Mouse (Mus musculus): ENCODE data around the gene Tmem208.

Gene Tmem208

DNA sequence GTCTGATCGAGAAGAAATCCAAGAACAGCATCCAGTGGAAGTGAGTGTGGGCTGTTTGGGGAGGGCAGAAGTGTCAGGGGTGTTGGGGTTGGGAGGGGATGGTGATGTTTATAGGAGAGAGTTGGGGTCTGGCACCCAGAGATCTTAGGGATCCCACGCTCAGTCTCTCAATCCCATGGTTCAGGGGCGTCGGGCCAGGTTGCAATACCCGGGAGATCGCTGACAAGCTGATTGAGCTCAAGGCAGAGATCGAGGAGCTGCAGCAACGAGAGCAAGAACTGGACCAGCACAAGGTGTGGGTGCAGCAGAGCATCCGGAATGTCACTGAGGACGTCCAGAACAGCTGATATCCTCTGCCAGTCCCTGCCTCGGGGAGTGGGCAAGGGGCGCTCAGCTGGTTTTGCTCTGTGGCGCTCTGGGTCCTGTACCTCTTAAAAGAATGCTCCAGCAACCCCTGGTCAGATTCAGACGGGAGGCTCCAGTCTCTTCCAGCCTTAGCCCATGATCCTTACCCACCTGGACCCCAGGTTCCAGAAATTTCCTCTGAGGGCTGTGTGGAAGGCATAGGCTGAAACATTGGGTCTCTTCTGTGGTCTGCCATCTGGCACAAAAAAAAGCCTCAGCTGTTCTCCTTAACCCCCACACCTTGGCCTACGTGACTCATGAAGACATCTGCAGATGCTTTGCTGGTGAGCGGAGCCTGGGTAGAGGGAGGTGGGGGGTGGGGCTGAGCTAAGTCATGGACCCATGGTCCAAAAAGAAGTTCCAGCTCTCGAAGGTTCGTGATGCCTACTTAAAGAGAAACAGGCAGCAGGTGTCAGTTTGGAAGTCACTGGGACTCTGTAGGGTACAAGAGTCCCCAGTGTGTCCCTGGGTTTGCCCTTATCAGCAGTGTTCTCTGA is 27.6 kb upstream of the Tmem208 start:
- DNase-seq (ENCODE audit: low spot score in 2 of 2): peak; percentile 49 to 58

- no peak for DNase-seq (ENCODE audit: low spot score in 2 of 2)
Measured at GRCm38 (mm10) chr8:105299962-105300361, 26.2 kb upstream of the Tmem208 start.

GRCm38 (mm10) chr8:105303396-105303795 is 22.8 kb upstream of the Tmem208 start:
- no peak for DNase-seq (ENCODE audit: low spot score in 2 of 2)

- DNase-seq (ENCODE audit: low spot score in 2 of 2): no peak
Measured at GRCm38 (mm10) chr8:105303874-105304273, 22.3 kb upstream of the Tmem208 start.

- DNase-seq (ENCODE audit: low spot score in 2 of 2): no peak
Measured at GRCm38 (mm10) chr8:105304325-105305210, 21.6 kb upstream of the Tmem208 start.

DNA sequence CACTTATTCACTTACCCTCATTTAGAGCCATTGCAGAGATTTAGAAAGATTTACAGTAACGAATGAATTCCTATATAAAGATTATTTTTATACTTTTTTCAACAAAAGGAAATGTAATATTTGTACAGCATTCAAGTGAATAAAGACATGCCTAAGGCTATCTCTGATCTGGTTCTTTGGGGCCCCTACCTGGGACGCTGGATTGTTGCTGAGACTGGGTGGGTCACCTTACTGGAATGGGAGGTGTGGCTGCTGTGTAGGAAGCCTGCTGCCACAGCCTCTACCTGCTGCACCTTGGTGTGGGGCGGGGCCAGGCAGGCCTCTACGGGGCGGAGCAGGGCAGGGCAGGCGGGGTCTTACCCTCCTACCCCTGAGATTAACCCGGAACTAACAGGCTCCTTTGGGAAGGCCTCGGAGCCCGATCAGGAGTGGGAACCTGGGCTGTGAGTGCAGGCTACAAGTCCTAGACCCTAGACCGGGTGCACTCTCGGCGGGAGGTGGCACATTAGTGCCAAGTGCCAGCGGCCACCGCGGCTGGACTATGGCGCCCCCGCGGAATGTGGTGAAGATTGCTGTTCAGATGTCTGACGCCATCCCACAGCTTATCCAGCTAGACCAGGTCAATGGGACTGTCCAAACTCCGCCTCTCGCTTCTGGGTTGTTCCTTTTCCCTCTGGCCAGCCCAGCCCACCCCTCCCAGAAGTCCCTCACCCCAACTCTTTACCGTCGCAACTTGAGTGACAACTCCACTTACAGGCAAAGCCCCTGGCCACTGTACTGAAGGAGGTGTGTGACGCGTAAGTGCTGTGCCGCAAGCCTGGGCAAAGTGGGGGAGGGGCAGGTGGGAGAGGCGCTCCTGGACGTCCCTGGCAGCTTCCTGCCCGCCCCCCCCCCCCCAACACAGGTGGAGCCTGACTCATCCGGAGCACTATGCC is 20.7 kb upstream of the Tmem208 start, which contains the start of gene Elmo3:
Gene Elmo3, plus strand, starts transcription at position 391 of the 935 bp plus-strand sequence.
- peak; percentile 47 to 60 for DNase-seq (ENCODE audit: low spot score in 2 of 2)

DNA sequence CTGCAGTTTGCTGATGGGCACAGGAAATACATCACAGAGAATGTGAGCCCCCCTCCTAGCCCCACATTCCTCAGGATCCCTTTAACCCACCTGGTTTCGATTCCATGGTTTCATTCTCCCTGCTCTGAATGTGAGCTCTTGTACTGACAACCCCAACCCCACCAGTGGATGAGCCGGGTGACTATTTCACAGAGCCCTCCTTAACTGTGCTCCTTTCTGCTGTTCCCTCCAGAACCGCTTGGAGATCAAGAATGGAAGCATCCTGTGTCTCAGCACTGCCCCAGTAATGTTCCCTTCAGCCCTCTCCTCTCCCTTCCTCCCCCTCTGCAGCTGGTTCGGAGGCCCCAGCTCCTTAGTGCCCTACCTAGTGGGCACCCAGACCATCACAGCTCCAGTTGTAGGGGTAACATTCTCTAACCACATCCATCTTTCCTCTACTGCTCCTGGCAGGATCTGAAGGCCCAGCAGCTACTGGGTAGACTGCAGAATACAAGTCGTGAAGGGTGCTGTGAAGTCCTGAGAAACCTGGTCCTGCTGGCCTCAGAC is 19.9 kb upstream of the Tmem208 start:
- DNase-seq (ENCODE audit: low spot score in 2 of 2): no peak

- no peak for DNase-seq (ENCODE audit: low spot score in 2 of 2)
Measured at GRCm38 (mm10) chr8:105307670-105308069, 18.5 kb upstream of the Tmem208 start.

DNA sequence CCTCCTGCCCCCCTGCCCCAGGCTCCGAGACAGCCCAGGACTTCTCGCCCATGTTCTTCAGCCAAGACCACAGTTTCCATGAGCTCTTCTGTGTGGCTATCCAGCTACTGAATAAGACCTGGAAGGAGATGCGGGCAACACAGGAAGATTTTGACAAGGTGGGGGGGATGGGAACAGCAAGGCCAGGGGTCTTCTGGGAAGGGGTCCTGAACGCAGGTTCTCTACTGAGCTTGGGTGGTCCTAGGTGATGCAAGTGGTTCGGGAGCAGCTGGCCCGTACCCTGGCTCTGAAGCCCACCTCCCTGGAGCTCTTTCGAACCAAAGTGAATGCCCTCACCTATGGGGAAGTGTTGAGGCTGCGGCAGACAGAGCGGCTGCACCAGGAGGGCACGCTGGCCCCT is 17.7 kb upstream of the Tmem208 start:
- no peak for DNase-seq (ENCODE audit: low spot score in 2 of 2)

GRCm38 (mm10) chr8:105309142-105309847 is 16.9 kb upstream of the Tmem208 start:
- no peak for DNase-seq (ENCODE audit: low spot score in 2 of 2)

GRCm38 (mm10) chr8:105310118-105310517 is 16.0 kb upstream of the Tmem208 start:
- no peak for DNase-seq (ENCODE audit: low spot score in 2 of 2)

GRCm38 (mm10) chr8:105311718-105312117 is 14.4 kb upstream of the Tmem208 start:
- no peak for DNase-seq (ENCODE audit: low spot score in 2 of 2)

DNA sequence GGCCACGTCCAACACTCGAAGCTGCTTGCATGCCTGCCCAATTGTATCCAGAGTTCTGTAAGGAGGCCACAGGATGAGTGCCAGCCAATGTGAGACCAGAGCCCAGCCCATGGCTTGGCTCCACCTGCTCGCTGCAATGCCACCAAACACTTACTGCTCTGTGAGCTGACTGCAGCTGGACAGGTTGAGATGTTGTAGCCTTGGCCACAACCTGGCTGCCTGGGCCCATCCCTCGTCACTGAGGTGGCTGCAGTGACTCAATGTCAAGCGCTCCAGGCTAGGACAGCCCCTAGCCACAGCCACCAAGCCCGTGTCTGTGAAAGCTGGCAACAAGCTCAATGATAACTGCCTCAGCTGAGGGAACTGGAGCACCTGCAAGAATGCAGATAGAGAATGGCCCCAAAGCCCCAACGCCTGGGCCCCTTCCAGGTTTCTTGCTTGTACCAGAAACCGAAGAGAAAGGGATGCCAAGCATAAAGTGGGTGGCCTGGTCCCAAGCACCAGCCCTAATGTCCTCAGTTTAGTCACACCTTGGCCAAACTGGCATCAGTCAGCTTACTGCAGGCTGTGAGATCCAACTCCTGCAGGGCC is 13.2 kb upstream of the Tmem208 start:
- no peak for DNase-seq (ENCODE audit: low spot score in 2 of 2)

DNA sequence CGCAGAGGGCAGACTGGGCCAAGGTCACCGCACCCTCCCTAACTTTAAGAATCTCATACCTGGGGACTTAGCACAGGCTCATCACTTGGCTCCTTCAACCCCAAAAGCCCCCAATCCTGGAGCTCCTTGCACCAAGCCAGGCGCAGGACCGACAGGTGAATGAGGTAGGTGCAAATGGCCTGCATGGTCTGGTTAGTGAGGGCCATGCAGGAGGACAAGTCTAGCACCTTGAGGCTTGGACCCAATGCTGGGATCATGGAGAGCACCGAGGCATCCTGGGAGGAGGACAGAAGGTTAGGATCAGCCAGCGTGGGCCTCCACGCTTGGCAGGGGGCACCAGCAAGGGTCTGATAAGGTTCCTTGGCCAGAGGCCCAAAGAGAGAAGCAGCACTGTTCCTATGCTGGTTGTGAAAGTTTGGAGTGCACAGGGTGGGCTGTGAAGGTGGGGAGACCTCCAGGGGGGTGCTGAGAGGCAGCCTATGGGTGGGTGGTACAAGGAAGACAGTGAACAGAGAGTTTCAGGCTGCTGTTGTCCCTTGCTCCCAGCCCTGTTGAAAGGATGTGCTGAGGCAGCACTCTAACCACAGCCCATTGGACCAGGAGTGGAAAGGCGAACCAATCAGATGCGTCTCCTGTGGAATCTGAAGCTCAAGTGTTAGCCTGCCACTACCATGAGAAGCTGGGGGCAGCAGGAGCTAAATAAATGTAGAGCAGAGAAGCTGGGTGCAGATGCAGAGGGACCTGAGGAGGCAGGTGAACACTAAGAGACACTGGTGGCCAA is 12.3 kb upstream of the Tmem208 start:
- DNase-seq (ENCODE audit: low spot score in 2 of 2): no peak

- DNase-seq (ENCODE audit: low spot score in 2 of 2): no peak
Measured at GRCm38 (mm10) chr8:105315073-105315769, 10.9 kb upstream of the Tmem208 start.

GRCm38 (mm10) chr8:105317941-105318340 is 8.2 kb upstream of the Tmem208 start:
- DNase-seq (ENCODE audit: low spot score in 2 of 2): no peak

DNA sequence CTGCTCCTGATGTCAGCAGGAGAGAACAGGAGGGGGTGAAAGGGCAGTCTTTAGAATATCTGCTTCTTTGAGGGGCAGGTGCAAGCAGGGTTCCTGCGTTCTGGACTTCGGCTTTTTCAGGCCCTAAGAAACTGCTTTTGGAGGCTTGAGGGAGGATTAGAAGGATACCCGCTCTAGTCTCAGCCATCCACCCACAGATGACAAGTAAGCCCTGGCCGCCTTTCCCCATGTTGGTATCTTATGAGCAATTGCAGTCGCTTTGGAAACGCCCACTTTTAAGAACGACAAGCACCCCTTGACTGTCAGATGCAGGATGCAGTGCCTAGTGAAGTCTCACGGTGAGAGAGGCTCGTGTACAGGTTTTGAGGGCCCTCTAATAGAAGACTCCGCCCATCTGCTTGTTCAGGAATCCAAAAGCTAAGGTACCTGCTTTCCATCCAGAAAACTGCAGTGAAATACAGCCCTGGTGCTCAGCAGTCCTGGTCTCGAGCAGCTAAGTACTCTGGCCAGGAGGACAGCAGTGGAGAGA is 7.4 kb upstream of the Tmem208 start:
- DNase-seq (ENCODE audit: low spot score in 2 of 2): no peak

- no peak for DNase-seq (ENCODE audit: low spot score in 2 of 2)
Measured at GRCm38 (mm10) chr8:105323183-105323582, 3.0 kb upstream of the Tmem208 start.
